Mouse (Mus musculus) embryonic fibroblast, embryonic 13.5 days (primary cell): ENCODE results near the gene Eif2s3x.

Experiments used
- CTCF ChIP-seq: IDR thresholded peaks from 2 replicates; pipeline ENCODE4 v1.5.1; 2011; ENCODE audit warnings: mild to moderate bottlenecking, control low read depth, low read length, moderate library complexity, borderline replicate concordance; ENCODE audit not compliant: insufficient read depth
- POLR2A ChIP-seq: IDR thresholded peaks from 2 replicates; pipeline ENCODE4 v1.6.1; 2011; ENCODE audit warnings: low read depth, mild to moderate bottlenecking, control low read depth, low read length, moderate library complexity

GRCm38 (mm10) chrX:94212264-94212596, 432 bp downstream of the Eif2s3x start:
- TF ChIP-seq CTCF, result no peak
- no peak; the same call in 1 of the 2 replicates for TF ChIP-seq POLR2A
